Mouse (Mus musculus) lung, adult 2 months (tissue): Measurements from ENCODE around the gene Guk1. TPM values are rescaled to one million over a fixed set of nuclear protein-coding genes. Genes with fewer than 3 reads are reported as not detected.
"Not testable (repeated sequence)": the region's sequence is repeated elsewhere in the genome, so short reads cannot be mapped to it uniquely, and the experiment has no call there.

Source experiments
- DNase-seq: peaks from one replicate; pipeline ENCODE4 v3.0.0; 2022
- H3K4me1 ChIP-seq: fragments of 200-500 bp; 2 replicates; pipeline ENCODE4 v1.6.1; 2011; ENCODE audit warnings: low read length; ENCODE audit not compliant: control insufficient read depth, insufficient read depth
- H3K4me3 ChIP-seq: fragments of 200-500 bp; replicated peaks from 2 replicates; pipeline ENCODE3; 2011; ENCODE audit warnings: low read depth, mild to moderate bottlenecking, control low read depth, low read length; ENCODE audit errors: extremely low read depth
- CTCF ChIP-seq: fragments of 200-500 bp; IDR thresholded peaks from 2 replicates; pipeline ENCODE4 v1.5.1; 2011; ENCODE audit warnings: mild to moderate bottlenecking, low read length, control low read depth; ENCODE audit not compliant: insufficient read depth
- POLR2A ChIP-seq: fragments of 200-500 bp; IDR thresholded peaks from 2 replicates; pipeline ENCODE4 v1.6.1; 2011; ENCODE audit warnings: low read depth, mild to moderate bottlenecking, control low read depth, low read length, borderline replicate concordance; ENCODE audit errors: extremely low read depth
- WGBS: fragments of 180-500 bp; shearing (Covaris S2); methylation state at CpG from one replicate; pipeline ENCODE4 v1.1.7; 2018; 5-methylcytosine and 5-hydroxymethylcytosine counted together
- polyA plus RNA-seq: library from polyadenylated mRNA; depleted of rRNA; stranded (reverse); fragments of >200 nt; gene quantifications from 2 replicates; pipeline ENCODE4 v1.2.3, GENCODE M21; 2012

The Guk1 gene
- polyA plus RNA-seq, 1 experiment, result 126 TPM

DNA sequence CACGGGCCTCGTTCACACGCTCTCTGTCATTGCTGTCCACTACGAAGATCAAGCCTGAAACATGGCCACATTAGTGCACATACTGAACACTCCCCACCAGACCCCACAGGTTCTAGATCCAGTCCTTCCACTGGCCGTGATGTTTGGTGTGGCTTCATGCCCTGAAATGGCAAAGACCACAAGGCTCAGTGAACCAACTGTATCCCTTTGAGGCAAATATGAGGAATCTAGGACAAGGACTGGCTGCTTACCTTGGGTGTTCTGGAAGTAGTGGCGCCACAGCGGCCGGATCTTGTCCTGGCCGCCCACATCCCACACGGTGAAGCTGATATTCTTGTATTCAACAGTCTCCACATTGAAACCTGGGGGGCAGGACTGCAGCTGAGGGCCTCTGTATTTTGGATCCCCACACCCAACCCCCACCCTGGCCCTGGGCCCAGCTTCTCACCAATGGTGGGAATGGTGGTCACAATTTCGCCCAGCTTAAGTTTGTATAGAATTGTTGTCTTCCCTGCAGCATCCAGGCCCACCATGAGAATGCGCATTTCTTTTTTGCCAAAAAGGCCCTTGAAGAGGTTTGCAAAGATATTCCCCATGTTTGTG, 21.0 kb upstream of the Guk1 start:
- peaks cover 35% of the 10 kb centered on the region for H3K4me1 ChIP-seq
- no peak overlapping the region for H3K4me3 ChIP-seq
- TF ChIP-seq POLR2A (no peak), CTCF (no peak)
- whole genome bisulfite sequencing, result 82% methylated on average over 12 of the region's 12 CpGs
- DNase-seq, result no peak

DNA sequence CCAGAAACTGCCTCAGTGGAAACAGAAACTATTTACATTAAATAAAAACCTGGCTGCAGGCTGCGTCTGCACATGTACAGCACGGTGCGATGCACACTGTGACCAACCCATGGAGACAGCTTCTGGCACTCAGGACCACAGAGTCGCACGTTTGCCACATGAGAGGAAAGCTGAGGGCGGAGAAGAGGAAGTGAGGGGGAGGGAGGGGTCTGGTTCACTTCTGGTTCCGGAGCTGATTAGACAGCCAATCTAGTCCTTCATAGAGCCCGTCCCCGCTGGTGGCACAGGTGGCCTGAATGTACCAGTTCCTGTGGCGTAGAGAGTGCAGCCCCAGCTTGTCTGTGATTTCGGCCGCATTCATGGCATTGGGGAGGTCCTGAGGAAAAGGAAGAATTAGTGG, 20.3 kb upstream of the Guk1 start:
- H3K4me1 ChIP-seq, result peaks cover 30% of the 10 kb centered on the region
- 35% methylated on average over 12 of the region's 12 CpGs for WGBS
- DNase-seq, H3K4me3 ChIP-seq: not testable (repeated sequence)

DNA sequence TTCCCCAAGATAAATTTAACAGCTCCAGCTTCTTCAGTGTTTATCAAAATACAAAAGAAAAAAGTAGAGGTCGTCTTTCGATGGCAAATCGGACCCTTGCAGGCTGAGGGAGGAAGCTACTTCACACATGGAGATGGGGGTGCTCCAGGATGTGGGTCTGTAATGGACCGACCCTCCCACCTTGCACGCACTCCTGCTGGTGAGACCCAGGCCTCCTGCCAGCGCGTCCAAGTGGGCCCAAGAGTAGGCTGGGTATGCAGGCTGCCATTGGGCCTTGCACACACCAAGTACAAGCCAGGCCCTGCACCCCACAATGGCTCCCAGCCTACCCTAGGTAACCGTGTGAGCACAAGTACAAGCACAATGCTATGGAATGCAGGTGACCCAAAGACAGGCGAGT, 19.5 kb upstream of the Guk1 start:
- not testable (repeated sequence) for DNase-seq, H3K4me3 ChIP-seq
- peaks cover 23% of the 10 kb centered on the region for H3K4me1 ChIP-seq
- WGBS, result 77% methylated on average over 9 of the region's 9 CpGs

DNA sequence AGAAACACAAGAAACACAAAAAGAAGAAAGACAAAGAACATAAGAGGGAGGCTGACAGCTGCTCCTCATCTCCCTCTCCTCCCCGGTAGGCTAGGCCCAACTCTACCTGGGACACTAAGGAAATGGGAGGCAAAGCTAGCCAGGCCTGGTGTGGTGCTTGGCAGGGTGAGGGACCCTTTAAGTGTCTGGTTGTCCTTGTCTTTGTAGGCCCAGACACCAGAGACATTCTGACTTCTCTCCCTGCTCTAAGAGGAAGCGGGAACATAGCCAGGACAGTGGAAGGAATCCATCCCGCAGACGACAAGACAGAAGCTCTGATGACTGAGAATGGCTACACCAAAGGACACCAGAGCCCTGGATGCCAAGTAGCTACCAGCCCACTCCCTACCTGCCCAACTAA, 18.0 kb upstream of the Guk1 start:
- WGBS, result 59% methylated on average over 4 of the region's 4 CpGs
- TF ChIP-seq CTCF (no peak), POLR2A (no peak)
- H3K4me1 ChIP-seq, result peaks cover 21% of the 10 kb centered on the region
- no peak for DNase-seq
- H3K4me3 ChIP-seq, result no peak overlapping the region

DNA sequence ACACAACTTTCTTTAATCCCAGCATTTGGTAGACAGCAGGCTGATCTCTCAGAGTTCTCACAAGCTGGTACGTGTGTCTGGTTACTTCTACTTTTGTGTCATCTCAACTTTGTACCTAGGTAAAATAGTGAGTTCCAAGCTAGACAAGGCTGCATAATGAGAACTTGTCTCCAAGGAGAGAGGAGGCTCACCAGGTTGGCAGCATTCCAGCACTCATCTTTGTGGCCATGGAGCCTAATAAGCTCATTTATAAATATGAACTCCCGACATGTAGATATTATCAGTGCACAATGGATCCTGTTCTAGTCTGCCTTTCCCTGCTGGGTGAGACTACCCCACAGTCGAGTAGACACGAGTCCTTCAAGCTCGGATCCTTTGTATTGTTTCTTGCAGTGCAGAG, 17.6 kb upstream of the Guk1 start:
- H3K4me3 ChIP-seq, result no peak overlapping the region
- no peak for DNase-seq
- TF ChIP-seq CTCF, result no peak
- TF ChIP-seq POLR2A, result no peak
- WGBS, result 38% methylated on average over 5 of the region's 5 CpGs
- peaks cover 17% of the 10 kb centered on the region for H3K4me1 ChIP-seq

DNA sequence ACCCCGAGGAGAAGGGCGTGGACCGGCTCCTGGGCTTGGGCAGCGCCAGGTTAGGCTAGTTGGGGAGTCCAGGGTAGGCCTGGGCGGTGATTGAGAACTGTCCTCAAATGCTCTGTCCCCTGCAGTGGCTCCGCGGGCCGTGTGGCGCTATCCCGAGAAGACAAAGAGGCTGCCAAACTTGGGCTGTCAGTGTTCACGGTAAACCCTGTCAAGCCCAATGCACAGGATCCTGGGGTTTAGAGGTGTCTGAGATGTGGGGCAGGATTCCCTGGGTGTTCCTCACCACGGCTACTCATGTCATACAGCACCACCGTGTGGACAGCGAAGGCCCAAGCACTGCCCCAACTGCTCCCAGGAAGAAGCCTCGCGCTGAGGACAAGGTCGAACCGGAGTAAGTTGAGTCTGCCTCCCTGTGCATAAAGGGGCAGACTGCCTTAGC, 17.0 kb upstream of the Guk1 start:
- H3K4me3 ChIP-seq, result peak overlapping the region; percentile 90
- H3K4me1 ChIP-seq, result peaks cover 17% of the 10 kb centered on the region
- TF ChIP-seq CTCF (peak; percentile 70), POLR2A (peak; percentile 28; the same call in 1 of the 2 replicates)
- 5% methylated on average over 18 of the region's 18 CpGs for WGBS
- DNase-seq, result peak; percentile 66

DNA sequence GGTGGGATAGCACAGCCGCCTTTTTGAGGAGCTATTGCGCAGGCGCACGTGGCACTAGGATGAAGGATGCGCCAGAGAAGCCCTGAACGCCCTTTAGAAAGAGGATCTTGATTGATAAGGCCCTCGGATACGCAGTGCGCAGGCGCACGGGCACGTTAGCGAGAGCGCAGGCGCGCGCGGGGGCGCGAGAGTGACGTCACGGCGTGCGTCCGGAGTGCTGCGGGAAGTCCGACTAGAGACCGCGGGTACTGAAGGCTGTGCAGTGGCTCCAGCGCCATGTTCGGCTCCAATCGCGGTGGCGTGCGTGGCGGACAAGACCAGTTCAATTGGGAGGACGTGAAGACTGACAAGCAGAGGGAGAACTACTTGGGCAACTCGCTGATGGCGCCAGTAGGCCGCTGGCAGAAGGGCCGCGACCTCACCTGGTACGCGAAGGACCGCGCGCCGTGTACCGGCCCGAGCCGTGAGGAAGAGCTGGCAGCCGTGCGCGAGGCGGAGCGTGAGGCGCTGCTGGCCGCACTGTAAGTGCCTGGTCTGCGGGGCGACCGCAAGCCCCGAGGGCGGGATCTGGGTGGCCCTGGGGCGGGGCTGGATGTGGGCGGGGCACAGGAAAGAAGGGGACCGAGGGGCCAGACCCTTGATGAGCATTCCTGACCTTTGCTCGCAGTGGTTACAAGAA, 16.3 kb upstream of the Guk1 start, which contains the start of gene 2310033P09Rik:
2310033P09Rik (plus strand) TSS at position 169 of the 679 bp plus-strand sequence.
- H3K4me3 ChIP-seq, result peak within 1 kb of the TSS; percentile 90
- TF ChIP-seq CTCF (no peak), POLR2A (peak; percentile 98)
- peaks cover 17% of the 10 kb centered on the region for H3K4me1 ChIP-seq
- WGBS, result under 1% methylated on average over 67 of the region's 67 CpGs
- peak; percentile 91 for DNase-seq

DNA sequence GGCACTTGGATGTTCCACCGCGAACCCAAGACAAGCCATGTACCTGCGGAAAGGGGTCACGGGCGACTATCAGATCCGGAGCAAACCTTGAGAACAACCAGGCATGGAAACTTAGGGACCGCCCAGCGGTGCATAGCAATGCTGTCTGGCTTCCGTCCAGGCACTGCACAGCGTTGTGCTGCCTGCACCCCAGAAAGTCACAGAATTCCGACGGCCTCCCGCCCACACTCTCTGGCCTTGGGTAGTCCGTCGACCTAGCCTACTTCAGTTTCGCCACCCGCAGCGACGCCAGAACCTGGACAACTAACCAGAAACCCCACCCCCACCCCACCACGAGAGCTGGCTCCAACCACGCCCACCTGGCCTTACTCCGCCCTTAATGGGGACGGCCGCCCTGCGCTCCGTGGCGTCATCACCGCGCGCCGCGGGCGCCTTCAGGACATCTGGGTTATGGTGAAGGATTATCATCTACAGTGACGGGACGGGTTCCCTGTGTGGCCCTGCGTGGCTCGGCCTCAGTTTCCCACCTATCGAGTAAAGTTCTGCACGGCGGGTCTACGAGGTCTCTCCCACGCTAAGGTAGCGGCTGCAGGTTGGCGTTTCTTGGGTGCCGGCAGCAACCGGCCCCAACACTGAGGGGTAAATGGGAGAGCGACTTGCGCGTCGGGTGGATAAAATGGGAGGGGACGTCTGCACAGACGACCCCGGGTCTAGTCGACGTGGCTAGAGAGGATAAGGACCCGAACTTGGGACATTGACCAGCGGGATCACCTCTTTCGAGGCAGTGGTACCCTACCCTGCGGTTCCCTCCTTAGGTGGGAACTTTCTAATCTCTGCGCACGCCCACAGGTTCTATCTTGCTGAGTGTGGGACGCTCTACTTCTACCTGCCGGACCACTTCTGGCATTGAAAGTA, 10.3 kb upstream of the Guk1 start, which contains the start of gene Mrpl55:
Mrpl55 (plus strand) TSS at position 406 of the 915 bp plus-strand sequence.
- Histone ChIP-seq H3K4me3 (peak within 1 kb of the TSS; percentile 90), H3K4me1 (peaks cover 4% of the 10 kb centered on the region)
- WGBS, result under 1% methylated on average over 63 of the region's 63 CpGs
- DNase-seq, result peak; percentile 94
- TF ChIP-seq CTCF (no peak), POLR2A (peak; percentile 80; the same call in 1 of the 2 replicates)

DNA sequence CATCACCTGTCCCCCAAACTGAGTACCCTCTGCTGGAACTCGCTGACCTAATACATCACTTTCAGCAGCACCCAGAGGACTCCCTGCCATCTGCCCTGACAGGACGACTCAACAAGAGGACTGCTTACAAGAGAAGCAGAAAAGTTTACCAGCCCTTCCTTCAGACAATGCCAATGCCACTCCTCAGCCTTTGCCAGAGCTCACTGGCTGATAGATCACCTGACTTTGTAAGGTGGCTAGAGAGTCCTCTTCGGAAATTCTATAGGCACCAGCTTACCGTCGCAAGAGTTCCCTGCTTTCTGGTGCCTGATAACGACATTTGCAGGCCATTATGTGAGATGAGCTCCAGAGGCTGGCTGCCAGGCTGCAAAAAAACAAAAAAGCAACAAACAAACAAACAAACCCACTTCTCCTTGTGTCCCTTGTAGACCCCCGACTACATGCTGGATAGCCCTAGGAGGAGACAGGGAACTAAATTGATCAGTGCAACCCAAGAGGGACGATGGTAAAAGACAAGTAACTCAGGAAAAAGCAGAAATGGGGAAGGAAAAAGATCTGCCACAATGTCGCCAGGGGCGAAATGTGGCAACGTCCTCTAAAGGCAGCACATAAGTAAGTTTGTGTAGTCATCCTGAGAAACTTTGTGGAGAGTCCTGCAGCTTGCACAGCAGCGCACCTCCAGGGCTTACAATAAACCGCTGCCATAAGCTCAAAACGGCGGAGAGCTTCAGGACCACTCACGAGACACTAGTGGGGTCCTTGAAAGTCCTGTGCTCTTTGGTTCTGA, 9.4 kb upstream of the Guk1 start:
- H3K4me1 ChIP-seq, result peaks cover 7% of the 10 kb centered on the region
- WGBS, result 13% methylated on average over 16 of the region's 16 CpGs
- DNase-seq, result no peak

More for the DNA sequence above, 9.4 kb upstream of the Guk1 start:
- H3K4me3 ChIP-seq, result peak overlapping the region; percentile 90
- TF ChIP-seq CTCF, result no peak
